Mouse (Mus musculus) neutrophil, adult 65 days (primary cell): ENCODE results near the gene Dcst1. TPM values are rescaled to one million over a fixed set of nuclear protein-coding genes. Genes with fewer than 3 reads are reported as not detected.

Source experiments
- total RNA-seq: library from RNA; stranded (reverse); gene quantifications from 2 replicates; pipeline ENCODE4 v1.2.4, GENCODE M21; 2023

Gene Dcst1
- total RNA-seq = not detected in 2 replicates

GRCm38 (mm10) chr3:89365153-89365485 lies at the start of gene Dcst1:
Gene Dcst1, minus strand, starts transcription at chr3:89365253.

DNA sequence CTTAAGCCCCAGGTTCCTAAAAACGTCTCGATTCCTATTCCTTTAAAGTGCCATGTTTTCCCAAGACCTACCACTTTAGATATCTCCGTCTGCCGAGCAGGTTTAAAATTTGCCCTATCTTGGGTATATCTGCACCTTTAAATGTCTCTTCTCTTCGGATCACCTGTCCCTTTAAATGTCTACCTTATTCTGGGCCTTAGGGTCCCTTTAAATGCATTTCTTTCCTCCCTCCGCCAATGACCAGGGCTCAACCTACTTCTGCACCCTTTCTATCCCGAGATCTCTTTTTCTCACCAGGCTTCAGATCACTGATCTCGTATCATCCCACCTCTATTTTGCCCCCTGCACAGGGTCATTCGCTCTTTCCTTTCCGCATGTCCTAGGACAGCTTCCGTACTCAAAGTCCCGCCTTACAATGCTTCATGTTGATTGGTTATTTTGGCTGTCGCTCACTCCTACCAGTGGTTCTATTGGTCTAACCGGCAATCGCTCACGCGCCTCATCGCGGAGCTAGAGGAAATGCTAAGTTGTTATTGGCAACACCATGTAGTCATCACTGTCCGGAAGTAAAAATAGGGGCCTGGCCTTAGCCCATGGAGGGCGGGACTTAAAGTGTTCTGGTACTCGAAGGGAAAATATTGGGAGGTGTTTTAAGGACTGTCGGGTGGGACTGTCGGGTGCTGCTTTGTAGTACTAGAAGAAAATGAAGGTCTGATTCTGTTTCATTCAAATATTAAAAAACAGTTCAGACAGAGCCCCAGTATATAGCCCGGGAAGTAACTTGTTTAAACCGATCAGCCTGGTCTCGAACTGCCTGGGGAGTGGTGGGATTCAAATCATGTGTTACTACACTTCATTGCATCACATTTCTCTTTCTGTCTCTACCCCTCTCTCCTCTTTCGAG lies 46.7 kb upstream of the Dcst1 start, which contains the start of gene Flad1:
TSS of gene Flad1 (minus strand) at position 381 of the 904 bp plus-strand sequence.

DNA sequence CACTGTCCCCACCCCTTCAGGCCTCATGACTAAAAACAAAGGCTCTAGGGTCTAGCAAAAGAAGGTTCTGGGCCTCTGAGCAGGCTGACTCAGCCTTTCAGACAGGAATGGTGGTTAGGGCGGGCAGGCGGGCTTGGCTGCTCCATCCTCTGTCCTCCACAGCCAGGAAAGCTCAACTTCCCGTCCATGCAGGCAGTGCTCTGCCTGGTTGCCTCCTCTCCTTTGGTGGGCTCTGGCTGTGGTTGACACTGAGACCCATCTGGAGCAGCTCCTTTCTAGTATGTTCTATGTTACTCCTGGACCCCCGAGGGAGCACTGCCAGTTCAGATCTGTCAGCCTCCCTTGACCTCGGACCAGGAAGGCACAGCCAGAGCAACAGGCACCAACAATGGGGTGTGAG lies 37.6 kb upstream of the Dcst1 start, which contains the start of gene Lenep:
TSS of gene Lenep (minus strand) at position 101 of the 400 bp plus-strand sequence.

GRCm38 (mm10) chr3:89394006-89394893 lies 29.2 kb upstream of the Dcst1 start, which contains the start of gene Zbtb7b:
Gene Zbtb7b, minus strand, starts transcription at chr3:89394776.

GRCm38 (mm10) chr3:89361675-89362074 lies 3.4 kb downstream of the Dcst1 start, which contains the start of gene Dcst2:
Gene Dcst2, plus strand, starts transcription at chr3:89361975.

DNA sequence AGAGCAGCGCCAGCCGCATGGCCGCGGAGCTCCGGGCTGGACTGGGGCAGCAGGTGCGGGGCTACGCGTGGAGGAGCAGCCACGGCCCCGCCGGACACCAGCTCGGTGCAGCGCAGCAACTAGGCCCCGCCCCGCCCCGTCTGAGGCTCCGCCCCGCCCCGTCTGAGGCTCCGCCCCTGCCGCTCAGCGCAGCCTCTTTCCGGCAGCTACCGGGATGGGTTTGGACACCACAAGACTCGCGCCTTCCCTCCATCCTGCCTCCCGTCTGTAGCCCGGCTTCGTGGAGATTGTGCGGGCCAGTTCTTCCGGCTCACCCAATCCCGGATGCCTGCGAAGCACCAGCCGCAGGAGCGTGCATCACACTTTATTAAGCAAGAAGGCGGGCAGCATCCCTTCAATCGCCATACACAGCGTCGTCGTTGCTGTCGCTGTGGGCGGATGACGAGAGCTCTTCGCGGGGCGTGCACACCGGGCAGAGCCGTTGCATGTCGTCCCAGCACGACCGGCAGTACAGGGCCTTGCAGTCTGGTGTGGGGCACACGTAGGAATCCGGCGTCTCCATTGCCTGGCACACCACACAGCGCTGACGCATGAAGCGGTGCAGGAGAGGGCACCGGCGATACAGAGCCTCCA lies 15.1 kb downstream of the Dcst1 start, which contains the start of gene Adam15:
TSS of gene Adam15 (minus strand) at position 128 of the 633 bp plus-strand sequence.

GRCm38 (mm10) chr3:89337721-89338578 lies 27.1 kb downstream of the Dcst1 start, which contains the start of gene Efna4:
Gene Efna4, minus strand, starts transcription at chr3:89338028.

DNA sequence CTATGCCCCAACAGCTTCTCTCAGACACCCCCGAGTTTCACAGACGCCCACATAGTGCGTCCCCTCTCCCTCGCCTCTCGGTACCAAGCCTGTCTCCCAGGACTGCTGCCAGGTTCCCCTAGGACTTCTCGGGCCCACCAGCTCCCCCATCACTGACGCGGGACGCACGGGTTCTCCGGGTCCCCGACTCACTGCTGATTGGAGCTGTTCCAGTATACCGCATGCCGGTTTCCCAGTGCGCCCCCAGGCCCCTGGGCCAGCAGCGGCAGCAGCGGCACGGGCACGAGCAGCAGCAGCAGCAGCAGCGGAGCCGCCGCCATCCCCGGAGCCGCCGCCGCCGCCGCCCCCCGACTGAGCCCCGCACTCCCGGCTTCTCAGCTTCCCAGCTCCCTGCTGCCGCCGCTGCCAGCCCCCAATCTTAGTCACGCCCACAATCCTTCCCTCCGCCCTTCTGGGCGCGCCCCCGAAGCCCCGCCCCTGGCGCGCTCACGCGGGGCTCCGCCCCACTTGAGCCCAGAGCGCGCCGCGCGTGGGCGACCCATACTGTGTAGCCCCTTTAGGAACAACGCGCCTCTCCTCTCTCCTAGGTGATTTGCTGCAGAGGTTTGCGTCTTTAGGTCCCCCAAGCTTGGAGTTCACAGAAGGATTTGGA lies 42.4 kb downstream of the Dcst1 start, which contains the start of gene Efna3:
TSS of gene Efna3 (minus strand) at position 452 of the 652 bp plus-strand sequence.

Other genes with a start within 250 kb of the Dcst1 start
- gene Pklr, start 229.1 kb downstream of the Dcst1 start, total RNA-seq = 0.32 and 1.0 TPM in 2 replicates
- not detected in 2 replicates for gene Hcn3, start 205.1 kb downstream of the Dcst1 start, total RNA-seq
- gene Clk2, start 200.5 kb downstream of the Dcst1 start, total RNA-seq = 52.6 and 57.6 TPM in 2 replicates
- gene Scamp3, start 187.8 kb downstream of the Dcst1 start, total RNA-seq = 34.0 and 35.9 TPM in 2 replicates
- 5.8 and 6.9 TPM in 2 replicates for gene Fam189b, start 182.1 kb downstream of the Dcst1 start, total RNA-seq
- 78.7 and 83.6 TPM in 2 replicates for gene Gba, start 162.3 kb downstream of the Dcst1 start, total RNA-seq
- 1.1 and 1.2 TPM in 2 replicates for gene Thbs3, start 150.1 kb downstream of the Dcst1 start, total RNA-seq
- 50.5 and 53.4 TPM in 2 replicates for gene Mtx1, start 138.2 kb downstream of the Dcst1 start, total RNA-seq
- not detected in 2 replicates for gene Muc1, start 136.2 kb downstream of the Dcst1 start, total RNA-seq
- 29.1 and 52.6 TPM in 2 replicates for gene Krtcap2, start 119.3 kb downstream of the Dcst1 start, total RNA-seq
- 0.41 and 0.88 TPM in 2 replicates for gene Trim46, start 118.9 kb downstream of the Dcst1 start, total RNA-seq
- gene Dpm3, start 105.9 kb downstream of the Dcst1 start, total RNA-seq = 32.9 and 36.0 TPM in 2 replicates
- 16.1 and 18.9 TPM in 2 replicates for gene Slc50a1, start 94.7 kb downstream of the Dcst1 start, total RNA-seq
- not detected in 2 replicates for gene Efna1, start 84.1 kb downstream of the Dcst1 start, total RNA-seq
- gene Efna3, start 42.3 kb downstream of the Dcst1 start, total RNA-seq = not detected in 2 replicates
- gene Efna4, start 27.2 kb downstream of the Dcst1 start, total RNA-seq = not detected in 2 replicates
- 100 and 106 TPM in 2 replicates for gene Adam15, start 15.3 kb downstream of the Dcst1 start, total RNA-seq
- gene Dcst2, start 3.3 kb downstream of the Dcst1 start, total RNA-seq = not detected in 2 replicates
- 127 and 136 TPM in 2 replicates for gene Zbtb7b, start 29.5 kb upstream of the Dcst1 start, total RNA-seq
- gene Lenep, start 37.5 kb upstream of the Dcst1 start, total RNA-seq = not detected in 2 replicates
- gene Flad1, start 46.6 kb upstream of the Dcst1 start, total RNA-seq = 10.6 and 12.5 TPM in 2 replicates
- gene Cks1b, start 53.1 kb upstream of the Dcst1 start, total RNA-seq = 34.9 and 36.5 TPM in 2 replicates
- 111 and 115 TPM in 2 replicates for gene Shc1, start 53.2 kb upstream of the Dcst1 start, total RNA-seq
- gene Pygo2, start 65.0 kb upstream of the Dcst1 start, total RNA-seq = 38.4 and 48.7 TPM in 2 replicates
- 159 and 187 TPM in 2 replicates for gene Pbxip1, start 71.5 kb upstream of the Dcst1 start, total RNA-seq
- 4.6 and 10.3 TPM in 2 replicates for gene Pmvk, start 89.3 kb upstream of the Dcst1 start, total RNA-seq
- gene Kcnn3, start 154.9 kb upstream of the Dcst1 start, total RNA-seq = 0.25 and 0.32 TPM in 2 replicates